Mouse (Mus musculus) MEL (cell line): ENCODE results near the gene Cdc25a.

Experiments
- CTCF ChIP-seq, 3 experiments: IDR thresholded peaks in 2 of 3; conservative IDR thresholded peaks in 1 of 3; 2 replicates each; pipeline ENCODE4 v1.5.1; 2011 to 2012; ENCODE audit warnings: low read length in 3 of 3, low read depth in 2 of 3, mild to moderate bottlenecking in 2 of 3, improper control_type of control experiment in 1 of 3, inconsistent platforms in 1 of 3, mixed read lengths in 1 of 3, moderate library complexity in 1 of 3; ENCODE audit not compliant: control insufficient read depth in 1 of 3, insufficient read depth in 1 of 3, poor library complexity in 1 of 3, severe bottlenecking in 1 of 3
- KAT2A ChIP-seq: conservative IDR thresholded peaks from 2 replicates; pipeline ENCODE4 v1.6.1; 2012; ENCODE audit warnings: low read depth, low read length, improper control_type of control experiment, inconsistent platforms
- NELFE ChIP-seq: IDR thresholded peaks from 2 replicates; pipeline ENCODE4 v1.6.1; 2011; ENCODE audit warnings: low read depth, low read length, improper control_type of control experiment
- POLR2A ChIP-seq, 2 experiments: IDR thresholded peaks; 2 replicates each; pipeline ENCODE4 v1.6.1; 2011 to 2012; ENCODE audit warnings: low read length in 2 of 2, mild to moderate bottlenecking in 2 of 2, control low read depth in 1 of 2, improper control_type of control experiment in 1 of 2, low read depth in 1 of 2, moderate library complexity in 1 of 2; ENCODE audit not compliant: control insufficient read depth in 1 of 2, insufficient read depth in 1 of 2, poor library complexity in 1 of 2

- TF ChIP-seq POLR2A (IDR thresholded peaks at IDR 0.05; ENCODE audit: control insufficient read depth in 1 of 2, insufficient read depth in 1 of 2, low read depth in 1 of 2, low read length in 2 of 2, poor library complexity in 1 of 2) (no peak; a peak in 1 of 4 replicates), KAT2A (no peak), CTCF (IDR thresholded peaks at IDR 0.05 in 2 of 3, conservative IDR thresholded peaks at IDR 0.05 in 1 of 3; ENCODE audit: control insufficient read depth in 1 of 3, insufficient read depth in 1 of 3, low read depth in 2 of 3, low read length in 3 of 3, poor library complexity in 1 of 3, severe bottlenecking in 1 of 3) (no peak), NELFE (no peak)
Observed at GRCm38 (mm10) chr9:109833088-109833412, 42.3 kb upstream of the Cdc25a start.
